Mouse (Mus musculus) ES-E14 (cell line): ENCODE results near the gene St6galnac4. TPM values are rescaled to one million over a fixed set of nuclear protein-coding genes. Genes with fewer than 3 reads are reported as not detected.

Experiments
- DNase-seq: peaks from one replicate; pipeline ENCODE4 v3.0.0-alpha.2; 2013; ENCODE audit warnings: low read depth, low spot score
- H3K27ac ChIP-seq: 2 replicates; pipeline ENCODE4 v1.5.1; 2012; ENCODE audit warnings: low read depth, mild to moderate bottlenecking, low read length, moderate library complexity, mixed read lengths; ENCODE audit not compliant: poor library complexity, insufficient read depth, severe bottlenecking
- H3K36me3 ChIP-seq: 2 replicates; pipeline ENCODE4 v1.6.1; 2012; ENCODE audit warnings: mild to moderate bottlenecking, low read length, moderate library complexity, mixed read lengths; ENCODE audit not compliant: control insufficient read depth, poor library complexity, insufficient read depth, severe bottlenecking
- H3K4me1 ChIP-seq, 2 experiments: fragments of 150-350 bp in 1 of 2; sonication (generic) in 1 of 2; 2 replicates each; pipeline ENCODE4 v1.6.1; 2012; ENCODE audit warnings: low read length in 2 of 2, mild to moderate bottlenecking in 1 of 2, mixed read lengths in 1 of 2; ENCODE audit not compliant: control insufficient read depth in 2 of 2, insufficient read depth in 2 of 2, poor library complexity in 1 of 2
- H3K4me3 ChIP-seq, 2 experiments: fragments of 150-350 bp in 1 of 2; sonication (generic) in 1 of 2; 2 replicates each; pipeline ENCODE4 v1.5.1; 2012; ENCODE audit warnings: low read length in 2 of 2, low read depth in 1 of 2, mild to moderate bottlenecking in 1 of 2, mixed read lengths in 1 of 2; ENCODE audit not compliant: insufficient read depth in 1 of 2, poor library complexity in 1 of 2, severe bottlenecking in 1 of 2
- H3K9ac ChIP-seq: 2 replicates; pipeline ENCODE4 v1.6.1; 2012; ENCODE audit warnings: low read depth, mild to moderate bottlenecking, low read length, mixed read lengths; ENCODE audit not compliant: poor library complexity, insufficient read depth, severe bottlenecking
- H3K9me3 ChIP-seq: fragments of 150-350 bp; sonication (generic); 2 replicates; pipeline ENCODE4 v1.6.1; 2012; ENCODE audit warnings: low read depth, mild to moderate bottlenecking, low read length; ENCODE audit not compliant: control insufficient read depth, insufficient read depth
- CHD2 ChIP-seq: IDR thresholded peaks from 2 replicates; pipeline ENCODE4 v1.6.1; 2014; ENCODE audit warnings: mild to moderate bottlenecking, low read depth, low read length, inconsistent platforms
- HCFC1 ChIP-seq: IDR thresholded peaks from 2 replicates; pipeline ENCODE4 v1.6.1; 2012; ENCODE audit warnings: low read length, inconsistent platforms, borderline replicate concordance; ENCODE audit not compliant: insufficient read depth
- MAFK ChIP-seq: IDR thresholded peaks from 2 replicates; pipeline ENCODE4 v1.6.1; 2014; ENCODE audit warnings: mild to moderate bottlenecking, low read depth, low read length, inconsistent platforms; ENCODE audit not compliant: insufficient read depth
- ZC3H11A ChIP-seq: IDR thresholded peaks from 2 replicates; pipeline ENCODE4 v1.6.1; 2012; ENCODE audit warnings: low read depth, mild to moderate bottlenecking, inconsistent platforms, low read length, borderline replicate concordance
- ZNF384 ChIP-seq: IDR thresholded peaks from 2 replicates; pipeline ENCODE4 v1.6.1; 2012; ENCODE audit warnings: low read depth, low read length, inconsistent platforms
- in situ Hi-C, 2 experiments: fragments of 600-800 bp; cut with MboI; formaldehyde crosslinking; loops; one replicate each; pipeline ENCODE4 v1.15.1; 2025; ENCODE audit warnings: low sequenced_read_pairs in 2 of 2, inconsistent platforms in 1 of 2; ENCODE audit not compliant: unreplicated experiment in 2 of 2
- total RNA-seq: library from RNA; depleted of rRNA; stranded (reverse); fragments of 300-350 nt; gene quantifications from 2 replicates; pipeline ENCODE4 v1.2.3, GENCODE M21; 2012

St6galnac4 gene
- total RNA-seq, 1 experiment = 9.4 TPM

GRCm38 (mm10) chr2:32620682-32621516 lies 34.0 kb downstream of the St6galnac4 start:
- no peak for DNase-seq
- no peak overlapping the region for H3K27ac ChIP-seq
- H3K9ac ChIP-seq = 0 out of 2 replicates have a peak overlapping the region, but pooled peaks have one; percentile 3
- H3K4me1 ChIP-seq = peaks cover 0 to 25% of the 10 kb centered on the region in 2 experiments; a peak in 1 of 4 replicates
- peaks cover 19% of the 10 kb centered on the region; the same call in 1 of the 2 replicates for H3K36me3 ChIP-seq
- H3K4me3 ChIP-seq = no peak overlapping the region
- in situ Hi-C loops = no loop called here
- H3K9me3 ChIP-seq = no peaks in the 10 kb centered on the region
- TF ChIP-seq HCFC1 (no peak), CHD2 (no peak), MAFK (no peak), ZC3H11A (no peak), ZNF384 (no peak)

DNA sequence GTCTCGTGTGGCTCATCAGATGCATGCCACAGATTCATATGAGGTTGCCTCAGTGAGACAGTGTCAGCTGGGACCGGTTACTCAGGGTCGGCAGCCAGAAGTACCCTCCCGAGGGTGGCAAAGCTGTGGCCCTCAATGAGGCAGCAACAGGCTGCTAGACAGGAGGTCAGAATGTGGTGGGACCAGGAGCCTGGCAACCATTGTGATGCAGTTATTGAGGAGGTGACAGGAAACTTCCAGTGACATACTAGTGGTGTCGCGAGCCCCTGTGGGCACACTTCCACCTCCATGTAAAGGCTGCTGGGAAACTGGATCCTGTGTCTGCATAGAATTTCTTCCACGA lies 34.6 kb downstream of the St6galnac4 start, which contains the start of gene Ak1:
Ak1 (plus strand) TSS at position 242 of the 343 bp plus-strand sequence.
- Histone ChIP-seq H3K36me3 (peaks cover 16% of the 10 kb centered on the region; the same call in 1 of the 2 replicates), H3K4me1 (peaks cover 1 to 31% of the 10 kb centered on the region in 2 experiments; a peak in 2 of 4 replicates)

DNA sequence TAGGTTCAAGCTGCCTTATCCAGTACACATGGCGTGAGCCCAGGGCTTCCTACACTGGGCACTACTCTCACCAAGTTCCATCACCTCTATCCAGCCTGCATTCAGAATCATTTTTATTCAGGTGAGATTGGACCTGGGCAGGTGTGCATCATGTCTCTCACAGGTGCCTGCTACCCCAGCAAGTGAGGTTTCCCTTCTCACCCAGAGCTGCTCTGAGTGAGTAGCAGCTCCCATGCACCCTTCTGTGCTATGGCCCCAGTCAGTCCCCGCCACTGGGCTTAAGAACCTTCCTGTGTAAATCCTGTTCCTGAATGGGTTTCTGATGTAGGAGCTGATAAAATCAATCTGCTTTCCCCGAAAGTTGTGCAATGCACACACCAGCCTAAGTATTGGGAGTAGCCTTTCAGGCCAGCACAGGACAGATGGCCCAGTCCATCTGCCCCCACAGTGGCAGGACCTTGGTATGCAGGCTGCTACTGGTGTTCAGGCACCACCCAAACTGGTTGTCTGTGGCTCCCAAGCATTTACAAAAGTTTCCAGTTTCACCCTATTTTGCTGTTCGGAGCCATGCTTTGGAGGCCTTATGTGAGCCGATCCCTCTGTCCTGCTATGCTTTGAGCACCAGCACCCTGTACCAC lies 37.3 kb downstream of the St6galnac4 start:
- no peak for DNase-seq
- no peak overlapping the region for H3K27ac ChIP-seq
- TF ChIP-seq ZNF384 (no peak), ZC3H11A (no peak), HCFC1 (no peak), MAFK (no peak), CHD2 (no peak)
- H3K9me3 ChIP-seq = no peaks in the 10 kb centered on the region
- in situ Hi-C loops = no loop called here
- peaks cover 1 to 46% of the 10 kb centered on the region in 2 experiments for H3K4me1 ChIP-seq
- H3K9ac ChIP-seq = no peak overlapping the region
- no peak overlapping the region for H3K4me3 ChIP-seq
- H3K36me3 ChIP-seq = peaks cover 2% of the 10 kb centered on the region; the same call in 1 of the 2 replicates

More for the DNA sequence above, 34.6 kb downstream of the St6galnac4 start, which contains the start of gene Ak1:
- 0 out of 2 replicates have a peak within 1 kb of the TSS, but pooled peaks have one; percentile 3 for H3K9ac ChIP-seq
- no peak within 1 kb of the TSS for H3K27ac ChIP-seq
- TF ChIP-seq MAFK (no peak), CHD2 (no peak), HCFC1 (no peak), ZC3H11A (no peak), ZNF384 (no peak)
- in situ Hi-C loops = no loop called here
- DNase-seq = no peak
- no peak within 1 kb of the TSS for H3K4me3 ChIP-seq
- H3K9me3 ChIP-seq = no peaks in the 10 kb centered on the region

- no peak overlapping the region for H3K9ac ChIP-seq
- H3K27ac ChIP-seq = no peak overlapping the region
These were observed 38.4 kb downstream of the St6galnac4 start for GRCm38 (mm10) chr2:32625212-32625872.

More at GRCm38 (mm10) chr2:32625212-32625872, 38.4 kb downstream of the St6galnac4 start:
- Histone ChIP-seq H3K36me3 (no peaks in the 10 kb centered on the region), H3K9me3 (no peaks in the 10 kb centered on the region), H3K4me3 (peak overlapping the region in 1 of 2 experiments; percentile 22; a peak in 2 of 4 replicates), H3K4me1 (peaks cover 1 to 45% of the 10 kb centered on the region in 2 experiments)
- in situ Hi-C loops = no loop called here
- DNase-seq = no peak
- TF ChIP-seq HCFC1 (no peak), CHD2 (no peak), ZNF384 (no peak), MAFK (no peak), ZC3H11A (no peak)
